Mouse (Mus musculus): ENCODE measurements around the gene Zfp280d.

DNA sequence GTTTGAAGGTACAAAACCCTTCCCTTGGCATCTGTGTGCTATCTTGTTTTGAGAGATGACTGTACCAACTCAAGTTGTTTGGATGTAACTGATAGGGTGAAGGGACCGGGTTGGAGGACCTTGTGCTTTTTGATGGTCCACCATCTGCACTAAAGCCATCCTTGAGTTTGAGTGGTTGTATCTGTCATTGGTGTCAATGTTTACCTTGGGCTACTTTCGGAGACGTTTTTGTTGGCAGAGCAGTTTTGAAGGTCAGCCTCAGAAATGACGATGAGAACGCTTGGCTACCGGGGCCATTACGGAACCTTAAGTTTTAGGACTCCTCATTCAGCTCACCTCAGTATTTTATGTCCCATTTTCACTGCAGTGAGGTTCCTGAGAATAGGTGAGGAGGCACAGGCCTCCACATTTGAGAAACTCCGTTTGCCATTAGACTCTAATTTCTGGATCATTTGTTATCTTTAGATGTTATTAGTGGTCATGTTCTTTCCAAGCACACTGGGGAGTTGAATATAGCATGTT, 1.4 kb downstream of the Zfp280d start:
- TF ChIP-seq CHD2 (IDR thresholded peaks at IDR 0.05; ENCODE audit: low read depth, low read length), result no peak
- TF ChIP-seq HCFC1 (IDR thresholded peaks at IDR 0.05; ENCODE audit: borderline replicate concordance, insufficient read depth, low read length), result no peak
